Mouse (Mus musculus) lung, embryonic 16.5 days (tissue): Measurements from ENCODE around the gene Vkorc1. TPM values are rescaled to one million over a fixed set of nuclear protein-coding genes. Genes with fewer than 3 reads are reported as not detected.
"Not testable (repeated sequence)": the region's sequence is repeated elsewhere in the genome, so short reads cannot be mapped to it uniquely, and the experiment has no call there.

Source experiments
- ATAC-seq: fragments of 200-750 bp; cut with Nextera tagmentation; 2 replicates; pipeline ENCODE4 v1.8.0; 2017; ENCODE audit warnings: low read depth, mild to moderate bottlenecking, moderate library complexity
- H3K27ac ChIP-seq: fragments of 300-500 bp; sonication (generic); 2 replicates; pipeline ENCODE4 v1.5.1; 2014; ENCODE audit warnings: mild to moderate bottlenecking, control low read depth, low read length
- H3K27me3 ChIP-seq: fragments of 300-500 bp; sonication (generic); 2 replicates; pipeline ENCODE4 v1.6.1; 2014; ENCODE audit warnings: low read depth, low read length, mixed read lengths; ENCODE audit not compliant: control insufficient read depth, insufficient read depth
- H3K36me3 ChIP-seq: fragments of 300-500 bp; sonication (generic); 2 replicates; pipeline ENCODE4 v1.6.1; 2014; ENCODE audit warnings: low read length; ENCODE audit not compliant: control insufficient read depth, insufficient read depth
- H3K4me1 ChIP-seq: fragments of 300-500 bp; sonication (generic); replicated peaks from 2 replicates; pipeline ENCODE4 v1.6.1; 2014; ENCODE audit warnings: low read length, mixed read lengths; ENCODE audit not compliant: control insufficient read depth, insufficient read depth
- H3K4me2 ChIP-seq: fragments of 300-500 bp; sonication (generic); 2 replicates; pipeline ENCODE4 v1.6.1; 2014; ENCODE audit warnings: low read depth, low read length, control low read depth
- H3K4me3 ChIP-seq: fragments of 300-500 bp; sonication (generic); 2 replicates; pipeline ENCODE4 v1.5.1; 2014; ENCODE audit warnings: mild to moderate bottlenecking, low read length, control low read depth
- H3K9ac ChIP-seq: fragments of 300-500 bp; sonication (generic); 2 replicates; pipeline ENCODE4 v1.6.1; 2014; ENCODE audit warnings: low read length, control low read depth
- H3K9me3 ChIP-seq: fragments of 300-500 bp; sonication (generic); 2 replicates; pipeline ENCODE4 v1.6.1; 2016; ENCODE audit warnings: low read length; ENCODE audit not compliant: control insufficient read depth
- WGBS: fragments of 180-500 bp; shearing (Covaris S2); extraction: QIAGEN DNeasy Blood & Tissue Kit; methylation state at CpG from one replicate; pipeline ENCODE4 v1.1.7; 2014; 5-methylcytosine and 5-hydroxymethylcytosine counted together
- polyA plus RNA-seq: library from polyadenylated mRNA; unstranded; fragments of >200 nt; fragmentation: Nextera tagmentation; extraction: Ambion mirVana; gene quantifications from 2 replicates; pipeline ENCODE4 v1.2.1, GENCODE M21; 2015

Gene Vkorc1
- polyA plus RNA-seq, result 159 and 162 TPM in 2 replicates

GRCm38 (mm10) chr7:127895442-127895841 is at the start of gene Vkorc1, which contains the start of gene Gm21974:
Gene Vkorc1 (minus strand): TSS chr7:127895617.
Gene Gm21974 (minus strand): TSS chr7:127895454.
- H3K4me1 ChIP-seq, result peaks cover 8% of the 10 kb centered on the region
- H3K27ac ChIP-seq, result peak within 1 kb of the TSS; percentile 79
- H3K36me3 ChIP-seq, result no peaks in the 10 kb centered on the region; the same call in 1 of the 2 replicates
- H3K4me3 ChIP-seq, result peak within 1 kb of the TSS; percentile 61
- peak; percentile 99 for ATAC-seq
- H3K4me2 ChIP-seq, result peak within 1 kb of the TSS; percentile 92
- no peaks in the 10 kb centered on the region for H3K9me3 ChIP-seq
- H3K9ac ChIP-seq, result peak within 1 kb of the TSS; percentile 69
- H3K27me3 ChIP-seq, result no peaks in the 10 kb centered on the region
- under 1% methylated on average over 26 of the region's 26 CpGs for WGBS

GRCm38 (mm10) chr7:127944614-127945013 is 49.2 kb upstream of the Vkorc1 start:
- H3K27me3 ChIP-seq, result peaks cover 18% of the 10 kb centered on the region; the same call in 1 of the 2 replicates
- peak; percentile 74 for ATAC-seq
- H3K4me3 ChIP-seq, result peak overlapping the region; percentile 26; the same call in 1 of the 2 replicates
- H3K9me3 ChIP-seq, result no peaks in the 10 kb centered on the region
- H3K9ac ChIP-seq, result peak overlapping the region; percentile 33; the same call in 1 of the 2 replicates
- H3K4me1 ChIP-seq, result no peaks in the 10 kb centered on the region
- no peaks in the 10 kb centered on the region for H3K36me3 ChIP-seq
- H3K4me2 ChIP-seq, result peak overlapping the region; percentile 42
- no peak overlapping the region for H3K27ac ChIP-seq
- WGBS, result 8% methylated on average over 23 of the region's 23 CpGs

DNA sequence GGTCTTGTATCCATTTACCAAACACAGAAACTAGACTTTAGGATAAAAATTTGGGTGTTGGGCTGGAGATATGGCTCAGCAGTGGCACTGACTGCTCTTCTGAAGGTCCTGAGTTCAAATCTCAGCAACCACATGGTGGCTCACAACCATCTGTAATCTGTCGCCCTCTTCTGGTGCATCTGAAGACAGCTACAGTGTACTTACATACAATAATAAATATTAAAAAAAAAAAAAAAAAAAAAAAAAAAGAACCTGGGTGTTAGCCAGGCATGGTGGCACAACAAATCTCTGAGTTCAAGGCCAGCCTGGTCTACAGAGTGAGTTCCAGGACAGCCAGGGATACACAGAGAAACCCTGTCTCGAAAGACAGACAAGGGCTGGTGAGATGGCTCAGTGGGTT is 46.7 kb upstream of the Vkorc1 start:
- not testable (repeated sequence) for ATAC-seq, H3K4me1 ChIP-seq, H3K27ac ChIP-seq, H3K36me3 ChIP-seq, H3K4me3 ChIP-seq, H3K9ac ChIP-seq, H3K9me3 ChIP-seq, H3K4me2 ChIP-seq
- peaks cover 18% of the 10 kb centered on the region; the same call in 1 of the 2 replicates for H3K27me3 ChIP-seq
- WGBS, result 56% methylated on average over 2 of the region's 2 CpGs

DNA sequence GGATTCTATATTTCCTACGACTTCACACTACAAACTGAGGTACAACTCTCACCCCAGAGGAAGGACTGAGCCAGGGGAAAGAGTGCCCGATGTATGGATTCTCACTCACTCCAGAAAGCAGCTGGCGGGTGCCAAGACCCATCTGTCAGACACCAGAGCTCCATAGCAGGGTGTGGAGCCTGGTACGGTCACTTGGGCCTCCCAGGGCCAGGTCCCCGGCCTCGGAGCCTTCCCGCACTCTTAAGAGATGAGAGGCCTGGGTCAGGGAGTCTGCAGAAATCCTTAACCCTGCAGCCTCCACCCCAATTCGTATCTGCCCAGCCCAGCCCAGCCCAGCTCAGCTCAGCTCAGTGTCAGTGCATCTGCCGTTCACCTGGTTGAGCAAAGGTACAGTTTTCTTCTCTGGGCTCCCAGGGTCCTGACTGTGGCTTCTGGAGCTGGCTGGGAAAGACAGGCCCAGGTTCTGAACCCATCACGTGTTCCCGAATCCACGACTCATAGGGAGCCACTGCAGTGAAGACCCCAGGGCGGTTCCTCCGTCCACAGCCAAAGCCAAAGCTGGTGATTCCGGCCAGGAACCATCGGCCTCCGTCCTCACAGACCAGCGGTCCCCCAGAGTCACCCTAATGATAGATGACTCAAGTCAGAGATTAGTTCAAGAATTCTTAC is 40.9 kb upstream of the Vkorc1 start:
- no peaks in the 10 kb centered on the region for H3K9me3 ChIP-seq
- H3K27ac ChIP-seq, result no peak overlapping the region; the same call in 1 of the 2 replicates
- peaks cover 35% of the 10 kb centered on the region for H3K4me1 ChIP-seq
- H3K4me3 ChIP-seq, result peak overlapping the region; percentile 82
- peak overlapping the region; percentile 99 for H3K4me2 ChIP-seq
- H3K27me3 ChIP-seq, result no peaks in the 10 kb centered on the region
- no peak for ATAC-seq
- WGBS, result 49% methylated on average over 18 of the region's 18 CpGs
- no peaks in the 10 kb centered on the region for H3K36me3 ChIP-seq
- peak overlapping the region; percentile 90 for H3K9ac ChIP-seq

DNA sequence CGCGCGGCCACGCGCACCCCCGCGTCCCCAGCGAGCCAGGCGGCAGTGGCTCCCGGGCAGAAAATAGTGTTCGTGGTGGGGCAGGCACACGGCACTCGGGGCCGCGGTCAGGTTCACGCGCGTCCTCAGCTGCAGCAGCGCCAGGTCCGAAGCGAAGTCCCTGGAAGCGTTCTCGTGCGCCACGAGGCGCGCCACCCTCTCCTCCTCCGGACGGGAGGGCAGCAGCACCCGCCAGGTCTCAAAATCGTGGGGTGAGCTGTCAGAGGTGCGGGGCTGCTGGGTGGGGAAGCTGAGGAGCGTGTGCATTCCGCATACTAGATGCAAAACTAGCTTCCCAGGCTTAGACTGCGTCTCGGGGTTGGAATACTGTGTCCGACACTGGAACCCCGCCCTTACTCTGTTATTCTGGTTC is 40.3 kb upstream of the Vkorc1 start:
- Histone ChIP-seq H3K4me1 (peaks cover 39% of the 10 kb centered on the region), H3K4me2 (peak overlapping the region; percentile 99), H3K9me3 (no peaks in the 10 kb centered on the region), H3K36me3 (no peaks in the 10 kb centered on the region), H3K9ac (peak overlapping the region; percentile 90), H3K27ac (peak overlapping the region; percentile 75), H3K4me3 (peak overlapping the region; percentile 82), H3K27me3 (no peaks in the 10 kb centered on the region)
- peak; percentile 27 for ATAC-seq
- whole genome bisulfite sequencing, result under 1% methylated on average over 32 of the region's 38 CpGs

- Histone ChIP-seq H3K27ac (peak overlapping the region; percentile 77), H3K9me3 (no peaks in the 10 kb centered on the region), H3K9ac (peak overlapping the region; percentile 90), H3K4me1 (peaks cover 39% of the 10 kb centered on the region), H3K27me3 (no peaks in the 10 kb centered on the region), H3K4me3 (peak overlapping the region; percentile 82), H3K36me3 (no peaks in the 10 kb centered on the region), H3K4me2 (peak overlapping the region; percentile 99)
- WGBS, result 5% methylated on average over 32 of the region's 32 CpGs
- ATAC-seq, result peak; percentile 93
Measured at GRCm38 (mm10) chr7:127935028-127935722, 39.8 kb upstream of the Vkorc1 start.

DNA sequence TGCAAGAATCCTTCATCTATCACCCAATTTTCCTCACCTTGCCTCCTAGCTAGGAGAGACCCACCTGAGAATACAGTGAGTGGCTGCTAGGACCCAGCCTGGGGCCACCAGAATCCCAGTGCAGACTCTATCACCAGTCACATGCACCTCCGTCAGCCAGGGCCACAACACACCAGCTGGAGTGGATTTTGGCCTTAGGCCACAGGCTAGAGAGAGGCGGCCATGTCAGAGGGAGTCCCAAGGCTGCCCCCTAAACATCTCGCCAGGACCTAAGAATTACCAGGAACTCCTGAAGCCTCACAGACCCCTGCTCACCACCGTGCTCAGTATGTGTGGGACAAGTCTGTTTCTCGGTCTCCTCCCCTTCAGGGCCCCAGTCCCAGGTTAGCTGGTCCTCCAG is 38.7 kb upstream of the Vkorc1 start:
- peaks cover 39% of the 10 kb centered on the region for H3K4me1 ChIP-seq
- no peaks in the 10 kb centered on the region for H3K9me3 ChIP-seq
- peak overlapping the region; percentile 39 for H3K9ac ChIP-seq
- no peaks in the 10 kb centered on the region for H3K27me3 ChIP-seq
- no peak overlapping the region for H3K4me2 ChIP-seq
- 79% methylated on average over 5 of the region's 5 CpGs for WGBS
- H3K36me3 ChIP-seq, result no peaks in the 10 kb centered on the region
- no peak overlapping the region for H3K4me3 ChIP-seq
- ATAC-seq, result no peak
- peak overlapping the region; percentile 95; the same call in 1 of the 2 replicates for H3K27ac ChIP-seq

- Histone ChIP-seq H3K9me3 (no peaks in the 10 kb centered on the region), H3K4me3 (peak overlapping the region; percentile 9; the same call in 1 of the 2 replicates), H3K27me3 (no peaks in the 10 kb centered on the region), H3K4me2 (peak overlapping the region; percentile 42), H3K9ac (peak overlapping the region; percentile 52), H3K27ac (peak overlapping the region; percentile 95), H3K36me3 (no peaks in the 10 kb centered on the region; the same call in 1 of the 2 replicates), H3K4me1 (peaks cover 39% of the 10 kb centered on the region)
- ATAC-seq, result peak; percentile 34
- WGBS, result 16% methylated on average over 13 of the region's 13 CpGs
Measured at GRCm38 (mm10) chr7:127932273-127933031, 37.0 kb upstream of the Vkorc1 start.
